Mouse (Mus musculus): ENCODE measurements around the gene Hhat. TPM values are rescaled to one million over a fixed set of nuclear protein-coding genes. Genes with fewer than 3 reads are reported as not detected.
A peak's percentile ranks its signal among the peaks of the same experiment; 100 is the strongest.

Hhat gene
- 5.6 and 6.7 TPM in 2 replicates for polyA plus RNA-seq (2015; fragmentation: Nextera tagmentation; extraction: Ambion mirVana)

GRCm38 (mm10) chr1:192770495-192771331 lies at the start of gene Hhat:
Gene Hhat (minus strand): TSS chr1:192771223.
- peaks cover 13% of the 10 kb centered on the region for H3K4me1 ChIP-seq (ENCODE audit: control insufficient read depth, insufficient read depth, low read length)
- peak; percentile 83 for ATAC-seq (replicated peaks; ENCODE audit: extremely low read depth, insufficient read depth, low FRiP score)
- H3K4me2 ChIP-seq (ENCODE audit: low read depth, low read length) = peak within 1 kb of the TSS; percentile 95
- H3K4me3 ChIP-seq (ENCODE audit: low read length) = peak within 1 kb of the TSS; percentile 82
- no peaks in the 10 kb centered on the region for H3K27me3 ChIP-seq (ENCODE audit: control insufficient read depth, insufficient read depth, low read length)
- H3K36me3 ChIP-seq (ENCODE audit: control insufficient read depth, insufficient read depth) = no peaks in the 10 kb centered on the region
- peak within 1 kb of the TSS; percentile 94 for H3K9ac ChIP-seq (ENCODE audit: low read length)
- H3K9me3 ChIP-seq (replicated peaks; ENCODE audit: control insufficient read depth, low read length) = no peaks in the 10 kb centered on the region
- H3K27ac ChIP-seq (ENCODE audit: low read length) = peak within 1 kb of the TSS; percentile 93
- WGBS = under 1% methylated on average over 65 of the region's 70 CpGs

- ATAC-seq (replicated peaks; ENCODE audit: extremely low read depth, insufficient read depth, low FRiP score) = no peak
- no peaks in the 10 kb centered on the region for H3K4me1 ChIP-seq (ENCODE audit: control insufficient read depth, insufficient read depth, low read length)
- no peaks in the 10 kb centered on the region for H3K9me3 ChIP-seq (replicated peaks; ENCODE audit: control insufficient read depth, low read length)
- no peak overlapping the region for H3K9ac ChIP-seq (ENCODE audit: low read length)
- H3K36me3 ChIP-seq (ENCODE audit: control insufficient read depth, insufficient read depth) = no peaks in the 10 kb centered on the region
- no peak overlapping the region for H3K27ac ChIP-seq (ENCODE audit: low read length)
- no peak overlapping the region for H3K4me3 ChIP-seq (ENCODE audit: low read length)
- 79% methylated on average over 5 of the region's 5 CpGs for WGBS
- H3K27me3 ChIP-seq (ENCODE audit: control insufficient read depth, insufficient read depth, low read length) = no peaks in the 10 kb centered on the region
- no peak overlapping the region for H3K4me2 ChIP-seq (ENCODE audit: low read depth, low read length)
Observed at GRCm38 (mm10) chr1:192818334-192818733, 47.3 kb upstream of the Hhat start.

- no peak overlapping the region for H3K27ac ChIP-seq (ENCODE audit: low read length)
- no peak overlapping the region for H3K4me3 ChIP-seq (ENCODE audit: low read length)
- H3K4me2 ChIP-seq (ENCODE audit: low read depth, low read length) = no peak overlapping the region
- H3K9ac ChIP-seq (ENCODE audit: low read length) = no peak overlapping the region
- ATAC-seq (replicated peaks; ENCODE audit: extremely low read depth, insufficient read depth, low FRiP score) = no peak
- H3K27me3 ChIP-seq (ENCODE audit: control insufficient read depth, insufficient read depth, low read length) = no peaks in the 10 kb centered on the region
- H3K9me3 ChIP-seq (replicated peaks; ENCODE audit: control insufficient read depth, low read length) = no peaks in the 10 kb centered on the region
- 47% methylated on average over 2 of the region's 2 CpGs for WGBS
- H3K36me3 ChIP-seq (ENCODE audit: control insufficient read depth, insufficient read depth) = no peaks in the 10 kb centered on the region
- H3K4me1 ChIP-seq (ENCODE audit: control insufficient read depth, insufficient read depth, low read length) = peaks cover 4% of the 10 kb centered on the region; the same call in 1 of the 2 replicates
Observed at GRCm38 (mm10) chr1:192815789-192816188, 44.8 kb upstream of the Hhat start.

- H3K9ac ChIP-seq (ENCODE audit: low read length) = no peak overlapping the region
- no peaks in the 10 kb centered on the region for H3K36me3 ChIP-seq (ENCODE audit: control insufficient read depth, insufficient read depth)
- peaks cover 4% of the 10 kb centered on the region; the same call in 1 of the 2 replicates for H3K4me1 ChIP-seq (ENCODE audit: control insufficient read depth, insufficient read depth, low read length)
- H3K27ac ChIP-seq (ENCODE audit: low read length) = no peak overlapping the region
- H3K9me3 ChIP-seq (replicated peaks; ENCODE audit: control insufficient read depth, low read length) = no peaks in the 10 kb centered on the region
- WGBS = 41% methylated on average over 3 of the region's 3 CpGs
- no peaks in the 10 kb centered on the region for H3K27me3 ChIP-seq (ENCODE audit: control insufficient read depth, insufficient read depth, low read length)
- no peak overlapping the region for H3K4me3 ChIP-seq (ENCODE audit: low read length)
- no peak overlapping the region for H3K4me2 ChIP-seq (ENCODE audit: low read depth, low read length)
- ATAC-seq (replicated peaks; ENCODE audit: extremely low read depth, insufficient read depth, low FRiP score) = no peak
Observed at GRCm38 (mm10) chr1:192814700-192815099, 43.7 kb upstream of the Hhat start.

GRCm38 (mm10) chr1:192812758-192813157 lies 41.7 kb upstream of the Hhat start:
- Histone ChIP-seq H3K27ac (ENCODE audit: low read length) (peak overlapping the region; percentile 47), H3K4me1 (ENCODE audit: control insufficient read depth, insufficient read depth, low read length) (peaks cover 4% of the 10 kb centered on the region; the same call in 1 of the 2 replicates), H3K4me2 (ENCODE audit: low read depth, low read length) (no peak overlapping the region), H3K4me3 (ENCODE audit: low read length) (no peak overlapping the region), H3K9ac (ENCODE audit: low read length) (no peak overlapping the region), H3K27me3 (ENCODE audit: control insufficient read depth, insufficient read depth, low read length) (no peaks in the 10 kb centered on the region), H3K36me3 (ENCODE audit: control insufficient read depth, insufficient read depth) (no peaks in the 10 kb centered on the region), H3K9me3 (replicated peaks; ENCODE audit: control insufficient read depth, low read length) (no peaks in the 10 kb centered on the region)
- 89% methylated on average over 9 of the region's 9 CpGs for WGBS
- no peak for ATAC-seq (replicated peaks; ENCODE audit: extremely low read depth, insufficient read depth, low FRiP score)

- Histone ChIP-seq H3K9ac (ENCODE audit: low read length) (no peak overlapping the region), H3K4me2 (ENCODE audit: low read depth, low read length) (no peak overlapping the region), H3K27ac (ENCODE audit: low read length) (peak overlapping the region; percentile 47), H3K36me3 (ENCODE audit: control insufficient read depth, insufficient read depth) (no peaks in the 10 kb centered on the region), H3K9me3 (replicated peaks; ENCODE audit: control insufficient read depth, low read length) (no peaks in the 10 kb centered on the region), H3K27me3 (ENCODE audit: control insufficient read depth, insufficient read depth, low read length) (no peaks in the 10 kb centered on the region), H3K4me1 (ENCODE audit: control insufficient read depth, insufficient read depth, low read length) (peaks cover 4% of the 10 kb centered on the region; the same call in 1 of the 2 replicates), H3K4me3 (ENCODE audit: low read length) (no peak overlapping the region)
- peak; percentile 60; the same call in 1 of the 2 replicates for ATAC-seq (replicated peaks; ENCODE audit: extremely low read depth, insufficient read depth, low FRiP score)
- WGBS = 62% methylated on average over 5 of the region's 5 CpGs
Observed at GRCm38 (mm10) chr1:192812290-192812689, 41.3 kb upstream of the Hhat start.

GRCm38 (mm10) chr1:192806168-192807157 lies 35.4 kb upstream of the Hhat start:
- Histone ChIP-seq H3K4me3 (ENCODE audit: low read length) (no peak overlapping the region), H3K27me3 (ENCODE audit: control insufficient read depth, insufficient read depth, low read length) (no peaks in the 10 kb centered on the region), H3K4me1 (ENCODE audit: control insufficient read depth, insufficient read depth, low read length) (peaks cover 4% of the 10 kb centered on the region; the same call in 1 of the 2 replicates), H3K4me2 (ENCODE audit: low read depth, low read length) (no peak overlapping the region), H3K9ac (ENCODE audit: low read length) (no peak overlapping the region), H3K36me3 (ENCODE audit: control insufficient read depth, insufficient read depth) (no peaks in the 10 kb centered on the region), H3K9me3 (replicated peaks; ENCODE audit: control insufficient read depth, low read length) (no peaks in the 10 kb centered on the region), H3K27ac (ENCODE audit: low read length) (no peak overlapping the region)
- ATAC-seq (replicated peaks; ENCODE audit: extremely low read depth, insufficient read depth, low FRiP score) = peak; percentile 72
- WGBS = 56% methylated on average over 9 of the region's 10 CpGs

GRCm38 (mm10) chr1:192800338-192800737 lies 29.3 kb upstream of the Hhat start:
- Histone ChIP-seq H3K27me3 (ENCODE audit: control insufficient read depth, insufficient read depth, low read length) (no peaks in the 10 kb centered on the region), H3K27ac (ENCODE audit: low read length) (no peak overlapping the region), H3K4me2 (ENCODE audit: low read depth, low read length) (no peak overlapping the region), H3K4me1 (ENCODE audit: control insufficient read depth, insufficient read depth, low read length) (peaks cover 23% of the 10 kb centered on the region), H3K4me3 (ENCODE audit: low read length) (no peak overlapping the region), H3K9ac (ENCODE audit: low read length) (no peak overlapping the region), H3K9me3 (replicated peaks; ENCODE audit: control insufficient read depth, low read length) (peaks cover 2% of the 10 kb centered on the region), H3K36me3 (ENCODE audit: control insufficient read depth, insufficient read depth) (no peaks in the 10 kb centered on the region)
- ATAC-seq (replicated peaks; ENCODE audit: extremely low read depth, insufficient read depth, low FRiP score) = no peak
- 67% methylated on average over 8 of the region's 8 CpGs for whole genome bisulfite sequencing
